Mouse (Mus musculus): ENCODE measurements at regions not wholly inside any gene's neighbourhood (a gene's known extent, or its start where the extent isn't known, plus 50 kb on each side); places are given as distances from the start of the nearest gene placed in this dataset.
A peak's percentile ranks its signal among the peaks of the same experiment; 100 is the strongest.

DNA sequence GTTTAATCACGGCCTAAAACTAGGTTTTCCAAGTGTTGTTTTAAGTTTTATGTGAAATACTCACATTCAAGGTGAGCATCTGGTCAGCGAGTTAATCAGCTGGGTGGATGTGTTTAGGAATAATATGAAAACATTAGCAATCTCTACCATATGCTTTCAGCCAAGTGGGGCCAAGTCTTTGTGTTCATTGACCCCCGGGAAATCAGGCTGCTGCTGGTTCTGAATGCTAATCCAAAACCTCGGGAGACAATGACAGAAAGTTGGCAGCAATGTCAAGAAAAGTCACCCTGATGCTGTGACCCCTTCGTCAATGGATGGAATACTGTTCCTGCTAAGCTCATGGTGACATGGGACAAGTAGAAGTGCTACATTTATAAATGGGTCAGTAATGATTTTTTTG is 216.2 kb downstream of the Lipi start:
- H3K36me3 ChIP-seq (ENCODE audit: control insufficient read depth, insufficient read depth, low read length), result no peaks in the 10 kb centered on the region
- 42% methylated on average over 5 of the region's 5 CpGs for WGBS
- peaks cover 5% of the 10 kb centered on the region for H3K4me1 ChIP-seq (ENCODE audit: control insufficient read depth, insufficient read depth, low read depth, low read length)
- no peak overlapping the region for H3K27ac ChIP-seq (ENCODE audit: low read depth, low read length)
- H3K9ac ChIP-seq (ENCODE audit: low read depth, low read length), result no peak overlapping the region
- no peaks in the 10 kb centered on the region for H3K27me3 ChIP-seq (replicated peaks; ENCODE audit: control insufficient read depth, insufficient read depth, low read length)
- H3K4me3 ChIP-seq (ENCODE audit: low read length), result no peak overlapping the region
- H3K4me2 ChIP-seq (ENCODE audit: low read length), result no peak overlapping the region
- ATAC-seq, result peak; percentile 77
- H3K9me3 ChIP-seq (ENCODE audit: control insufficient read depth, low read length), result no peaks in the 10 kb centered on the region

DNA sequence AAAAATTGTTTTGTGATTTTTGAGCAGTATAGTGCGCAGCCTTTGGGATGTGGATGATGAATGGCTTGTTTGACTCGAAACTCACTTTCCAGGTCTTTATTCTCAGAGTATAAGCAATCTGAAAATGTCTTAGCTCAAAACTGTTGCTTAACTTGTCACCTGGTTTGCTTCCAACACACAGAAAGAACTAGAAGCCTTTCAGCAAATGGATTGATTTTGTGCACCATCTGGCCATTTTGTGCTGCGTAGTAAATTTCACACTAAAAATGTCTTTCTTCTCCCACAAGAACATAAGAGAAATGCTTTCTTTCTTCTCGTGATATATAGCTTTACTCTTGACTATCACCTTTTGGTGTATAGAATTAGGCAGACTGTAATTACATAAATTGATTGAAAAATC is 219.1 kb downstream of the Lipi start:
- H3K9me3 ChIP-seq (ENCODE audit: control insufficient read depth, low read length), result no peaks in the 10 kb centered on the region
- no peak overlapping the region for H3K4me3 ChIP-seq (ENCODE audit: low read length)
- no peaks in the 10 kb centered on the region for H3K27me3 ChIP-seq (replicated peaks; ENCODE audit: control insufficient read depth, insufficient read depth, low read length)
- WGBS, result 91% methylated on average over 4 of the region's 4 CpGs
- peaks cover 5% of the 10 kb centered on the region for H3K4me1 ChIP-seq (ENCODE audit: control insufficient read depth, insufficient read depth, low read depth, low read length)
- H3K27ac ChIP-seq (ENCODE audit: low read depth, low read length), result no peak overlapping the region
- H3K4me2 ChIP-seq (ENCODE audit: low read length), result no peak overlapping the region
- H3K9ac ChIP-seq (ENCODE audit: low read depth, low read length), result no peak overlapping the region
- H3K36me3 ChIP-seq (ENCODE audit: control insufficient read depth, insufficient read depth, low read length), result no peaks in the 10 kb centered on the region
- ATAC-seq, result no peak

DNA sequence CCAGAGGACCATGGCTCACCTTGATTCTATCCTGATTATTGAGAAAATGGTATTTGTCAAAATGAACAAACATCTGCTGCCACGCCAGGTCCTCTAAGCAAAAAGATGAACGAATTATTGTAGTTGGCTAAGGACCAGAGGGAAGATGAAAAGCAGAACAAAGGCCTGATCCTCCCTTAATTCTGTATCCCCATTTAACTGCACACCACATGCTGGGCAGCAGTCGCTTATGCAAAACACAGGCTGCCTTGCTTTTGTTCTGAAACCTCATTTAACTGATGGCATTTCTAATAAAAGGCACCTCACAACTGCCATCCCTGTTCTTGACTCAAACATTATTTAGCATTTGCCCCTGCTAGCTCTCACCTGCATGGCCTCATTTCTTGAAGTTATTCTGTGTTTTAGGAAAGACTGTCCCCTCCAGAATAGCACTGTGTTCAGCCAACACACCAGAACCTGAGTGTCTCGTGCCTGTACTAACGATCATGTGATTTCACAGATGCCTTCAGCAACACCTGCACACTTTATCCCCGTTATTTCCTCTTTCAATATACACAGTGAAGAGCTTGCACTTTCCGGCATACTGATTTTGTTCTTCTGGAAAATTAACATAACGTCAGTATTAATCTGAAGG is 220.4 kb downstream of the Lipi start:
- no peaks in the 10 kb centered on the region for H3K36me3 ChIP-seq (ENCODE audit: control insufficient read depth, insufficient read depth, low read length)
- peak; percentile 52; the same call in 1 of the 2 replicates for ATAC-seq
- H3K27me3 ChIP-seq (replicated peaks; ENCODE audit: control insufficient read depth, insufficient read depth, low read length), result no peaks in the 10 kb centered on the region
- WGBS, result 39% methylated on average over 8 of the region's 8 CpGs
- peak overlapping the region; percentile 13 for H3K9ac ChIP-seq (ENCODE audit: low read depth, low read length)
- peak overlapping the region; percentile 25; the same call in 1 of the 2 replicates for H3K27ac ChIP-seq (ENCODE audit: low read depth, low read length)
- no peaks in the 10 kb centered on the region for H3K9me3 ChIP-seq (ENCODE audit: control insufficient read depth, low read length)
- peaks cover 5% of the 10 kb centered on the region for H3K4me1 ChIP-seq (ENCODE audit: control insufficient read depth, insufficient read depth, low read depth, low read length)
- peak overlapping the region; percentile 17; the same call in 1 of the 2 replicates for H3K4me2 ChIP-seq (ENCODE audit: low read length)
- H3K4me3 ChIP-seq (ENCODE audit: low read length), result no peak overlapping the region

DNA sequence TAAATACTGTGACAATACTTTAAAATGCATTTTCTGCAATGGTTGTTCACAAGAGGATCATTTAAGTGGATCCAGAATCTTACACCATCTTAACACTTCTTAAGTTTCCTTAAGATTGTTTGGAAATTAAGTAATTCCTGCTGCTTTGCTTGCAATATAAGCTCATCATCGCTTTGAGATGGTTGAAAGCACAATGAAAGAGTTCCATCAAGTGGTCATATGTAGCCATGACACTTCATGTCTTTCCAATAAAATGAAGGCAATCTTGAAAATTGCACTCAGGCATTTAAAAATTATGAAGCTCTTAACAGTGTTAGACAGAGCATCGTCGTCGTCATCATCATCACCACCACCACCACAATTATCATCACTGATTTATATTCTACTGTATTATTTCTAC is 223.8 kb downstream of the Lipi start:
- H3K4me3 ChIP-seq (ENCODE audit: low read length), result no peak overlapping the region
- no peak overlapping the region for H3K4me2 ChIP-seq (ENCODE audit: low read length)
- H3K9me3 ChIP-seq (ENCODE audit: control insufficient read depth, low read length), result no peaks in the 10 kb centered on the region; the same call in 1 of the 2 replicates
- WGBS, result 72% methylated on average over 4 of the region's 4 CpGs
- H3K4me1 ChIP-seq (ENCODE audit: control insufficient read depth, insufficient read depth, low read depth, low read length), result peaks cover 5% of the 10 kb centered on the region
- H3K27ac ChIP-seq (ENCODE audit: low read depth, low read length), result no peak overlapping the region
- ATAC-seq, result no peak
- H3K27me3 ChIP-seq (replicated peaks; ENCODE audit: control insufficient read depth, insufficient read depth, low read length), result no peaks in the 10 kb centered on the region
- H3K9ac ChIP-seq (ENCODE audit: low read depth, low read length), result no peak overlapping the region
- H3K36me3 ChIP-seq (ENCODE audit: control insufficient read depth, insufficient read depth, low read length), result no peaks in the 10 kb centered on the region

DNA sequence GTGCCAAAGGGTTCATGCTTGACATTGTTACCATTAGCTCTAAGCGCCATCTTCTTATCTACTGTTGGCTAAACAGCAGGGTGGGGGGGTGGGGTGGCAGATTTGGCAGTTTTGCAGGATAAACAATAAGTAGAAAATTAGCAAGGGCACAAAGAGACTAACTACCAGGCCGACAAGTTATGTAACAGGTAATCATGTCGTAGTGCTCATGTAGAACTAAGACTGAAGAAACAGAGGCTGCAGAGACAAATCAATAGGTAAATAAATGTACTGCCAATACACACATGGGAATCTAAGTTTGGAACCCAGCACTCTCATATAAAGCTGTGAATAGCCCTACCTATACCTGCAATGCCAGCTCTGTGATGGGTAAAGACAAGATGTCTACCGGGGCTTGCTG is 225.1 kb downstream of the Lipi start:
- no peak overlapping the region for H3K4me3 ChIP-seq (ENCODE audit: low read length)
- peaks cover 2% of the 10 kb centered on the region; the same call in 1 of the 2 replicates for H3K9me3 ChIP-seq (ENCODE audit: control insufficient read depth, low read length)
- H3K27me3 ChIP-seq (replicated peaks; ENCODE audit: control insufficient read depth, insufficient read depth, low read length), result no peaks in the 10 kb centered on the region
- H3K27ac ChIP-seq (ENCODE audit: low read depth, low read length), result no peak overlapping the region
- no peaks in the 10 kb centered on the region for H3K36me3 ChIP-seq (ENCODE audit: control insufficient read depth, insufficient read depth, low read length)
- no peak overlapping the region for H3K9ac ChIP-seq (ENCODE audit: low read depth, low read length)
- peaks cover 5% of the 10 kb centered on the region for H3K4me1 ChIP-seq (ENCODE audit: control insufficient read depth, insufficient read depth, low read depth, low read length)
- WGBS, result 91% methylated on average over 4 of the region's 4 CpGs
- ATAC-seq, result no peak
- H3K4me2 ChIP-seq (ENCODE audit: low read length), result no peak overlapping the region

DNA sequence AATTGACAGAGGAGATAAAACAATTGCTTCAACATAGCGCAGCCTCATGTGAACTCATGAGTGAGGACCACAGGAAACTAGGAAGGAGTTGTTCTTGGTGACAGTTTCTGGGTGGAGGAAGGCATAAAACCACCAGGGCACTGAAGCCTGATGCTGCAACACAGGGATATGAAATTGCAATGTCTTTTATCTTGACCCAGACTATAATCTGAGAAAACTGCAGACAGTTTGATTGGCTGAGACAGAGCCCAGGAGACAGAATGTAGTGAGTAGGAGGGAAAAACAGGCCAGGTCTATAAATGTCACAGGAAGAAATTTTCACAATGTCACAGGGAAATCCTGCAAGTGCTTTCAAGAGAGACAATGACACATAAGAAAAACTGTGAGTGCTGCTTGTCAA is 232.5 kb downstream of the Lipi start:
- H3K4me2 ChIP-seq (ENCODE audit: low read length), result no peak overlapping the region
- peaks cover 2% of the 10 kb centered on the region; the same call in 1 of the 2 replicates for H3K9me3 ChIP-seq (ENCODE audit: control insufficient read depth, low read length)
- H3K9ac ChIP-seq (ENCODE audit: low read depth, low read length), result no peak overlapping the region
- H3K27ac ChIP-seq (ENCODE audit: low read depth, low read length), result no peak overlapping the region
- no peak overlapping the region for H3K4me3 ChIP-seq (ENCODE audit: low read length)
- H3K27me3 ChIP-seq (replicated peaks; ENCODE audit: control insufficient read depth, insufficient read depth, low read length), result no peaks in the 10 kb centered on the region
- no peak for ATAC-seq
- no peaks in the 10 kb centered on the region for H3K4me1 ChIP-seq (ENCODE audit: control insufficient read depth, insufficient read depth, low read depth, low read length)
- H3K36me3 ChIP-seq (ENCODE audit: control insufficient read depth, insufficient read depth, low read length), result no peaks in the 10 kb centered on the region
- 100% methylated on average over 1 of the region's 1 CpGs for WGBS

DNA sequence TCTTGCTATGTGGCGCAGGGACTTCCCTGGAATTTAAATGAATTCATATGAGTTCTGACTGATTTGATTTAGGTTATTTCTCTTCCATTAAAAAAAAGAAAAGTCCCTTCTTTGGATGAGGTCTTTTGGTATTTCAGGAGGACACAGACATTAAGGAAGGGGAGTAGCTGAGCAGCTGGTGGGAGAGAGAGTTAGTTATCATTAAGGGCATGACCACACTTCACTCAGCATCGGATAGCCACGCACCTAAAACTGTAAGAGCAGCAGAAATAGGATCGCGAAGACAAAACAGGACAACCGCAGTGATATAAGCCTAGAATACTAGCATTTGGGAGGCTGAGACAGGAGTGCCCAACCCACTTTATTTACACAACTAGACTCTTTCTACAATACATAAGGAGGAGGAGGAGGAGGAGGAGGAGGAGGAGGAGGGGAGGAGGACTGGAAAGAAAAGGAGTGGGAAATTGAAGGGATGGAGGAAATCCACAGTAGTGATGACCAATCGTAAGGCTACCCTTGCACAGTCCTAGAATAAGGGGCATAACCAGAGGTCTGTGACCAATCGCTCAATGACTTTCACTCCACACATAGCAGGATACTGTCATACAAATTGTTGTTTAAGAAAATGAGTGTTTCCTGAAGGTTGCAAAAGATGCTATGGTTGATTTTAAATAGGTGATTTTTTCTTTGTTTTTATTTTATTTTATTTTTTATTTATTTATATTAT is 241.5 kb downstream of the Lipi start:
- H3K27ac ChIP-seq (ENCODE audit: low read depth, low read length), result no peak overlapping the region
- H3K4me3 ChIP-seq (ENCODE audit: low read length), result no peak overlapping the region
- 87% methylated on average over 8 of the region's 8 CpGs for WGBS
- no peaks in the 10 kb centered on the region for H3K4me1 ChIP-seq (ENCODE audit: control insufficient read depth, insufficient read depth, low read depth, low read length)
- no peaks in the 10 kb centered on the region for H3K27me3 ChIP-seq (replicated peaks; ENCODE audit: control insufficient read depth, insufficient read depth, low read length)
- no peaks in the 10 kb centered on the region for H3K9me3 ChIP-seq (ENCODE audit: control insufficient read depth, low read length)
- ATAC-seq, result no peak
- no peak overlapping the region for H3K9ac ChIP-seq (ENCODE audit: low read depth, low read length)
- no peak overlapping the region for H3K4me2 ChIP-seq (ENCODE audit: low read length)
- H3K36me3 ChIP-seq (ENCODE audit: control insufficient read depth, insufficient read depth, low read length), result no peaks in the 10 kb centered on the region

DNA sequence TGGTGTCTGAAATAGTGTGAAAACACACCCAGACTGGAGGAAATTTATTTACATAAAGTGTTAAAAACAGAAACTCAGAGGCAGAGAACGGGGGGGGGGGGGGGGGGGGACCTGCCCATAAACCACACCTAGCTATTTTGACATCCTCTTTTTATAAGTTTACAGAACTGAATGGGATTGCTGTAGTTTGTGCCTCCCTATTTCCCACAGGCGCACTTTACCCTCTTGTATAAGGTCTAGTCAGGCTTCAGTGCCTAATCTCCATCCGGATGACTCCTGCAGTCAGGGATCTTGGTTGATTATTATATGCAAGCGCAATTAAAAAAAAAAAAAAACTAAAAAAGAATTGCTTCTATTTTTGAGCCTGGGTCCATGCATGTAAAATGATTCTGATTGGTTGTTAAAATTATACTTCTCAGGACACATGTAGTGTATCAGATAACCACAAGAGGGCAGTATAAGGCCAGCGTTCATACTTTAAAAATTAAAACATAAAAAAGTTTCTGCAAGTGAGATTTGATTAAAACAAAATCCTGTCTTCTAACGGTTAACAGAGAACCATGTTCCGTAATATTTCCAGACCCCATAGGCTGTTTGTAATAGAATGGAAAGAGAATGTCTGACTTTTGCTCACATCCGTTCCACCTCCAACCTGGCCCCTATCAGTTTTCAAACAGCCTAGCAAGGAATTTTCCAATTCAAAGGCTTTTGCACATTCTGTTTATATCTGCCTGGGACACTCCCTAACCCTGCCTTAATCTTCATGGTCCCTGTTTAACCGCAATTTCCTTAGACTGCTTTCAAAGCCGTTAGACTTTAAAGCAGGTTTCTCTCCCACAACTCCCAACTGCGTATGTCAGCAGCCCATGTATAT is 242.6 kb downstream of the Lipi start:
- H3K4me3 ChIP-seq (ENCODE audit: low read length), result no peak overlapping the region
- no peak overlapping the region for H3K27ac ChIP-seq (ENCODE audit: low read depth, low read length)
- H3K9ac ChIP-seq (ENCODE audit: low read depth, low read length), result no peak overlapping the region
- no peaks in the 10 kb centered on the region for H3K27me3 ChIP-seq (replicated peaks; ENCODE audit: control insufficient read depth, insufficient read depth, low read length)
- 0 out of 2 replicates have a peak overlapping the region, but pooled peaks have one; percentile 5 for H3K4me2 ChIP-seq (ENCODE audit: low read length)
- no peaks in the 10 kb centered on the region for H3K36me3 ChIP-seq (ENCODE audit: control insufficient read depth, insufficient read depth, low read length)
- ATAC-seq, result 0 out of 2 replicates have a peak, but pooled peaks have one; percentile 17
- WGBS, result 53% methylated on average over 11 of the region's 11 CpGs
- H3K9me3 ChIP-seq (ENCODE audit: control insufficient read depth, low read length), result no peaks in the 10 kb centered on the region
- no peaks in the 10 kb centered on the region for H3K4me1 ChIP-seq (ENCODE audit: control insufficient read depth, insufficient read depth, low read depth, low read length)

DNA sequence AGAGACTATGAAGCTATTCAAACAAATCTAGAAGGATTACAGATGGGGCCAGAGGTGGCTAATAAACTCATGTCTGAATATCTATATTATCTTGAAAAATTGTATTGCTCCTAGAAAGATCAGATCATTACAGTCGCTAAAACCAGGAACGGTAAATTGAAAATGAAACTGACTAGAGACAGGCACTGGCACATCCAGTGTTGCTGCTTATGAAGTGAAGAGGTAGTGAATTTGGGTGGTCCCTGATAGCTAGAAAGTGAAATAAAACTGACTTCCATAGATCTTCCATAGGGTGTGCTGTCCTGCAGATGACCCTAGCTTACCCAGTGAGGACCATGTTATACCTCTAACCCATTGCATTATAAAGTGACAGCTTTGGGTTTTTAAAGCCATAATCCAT is 251.6 kb downstream of the Lipi start:
- Histone ChIP-seq H3K27ac (ENCODE audit: low read depth, low read length) (no peak overlapping the region), H3K4me3 (ENCODE audit: low read length) (no peak overlapping the region), H3K9me3 (ENCODE audit: control insufficient read depth, low read length) (no peaks in the 10 kb centered on the region), H3K27me3 (replicated peaks; ENCODE audit: control insufficient read depth, insufficient read depth, low read length) (no peaks in the 10 kb centered on the region), H3K4me1 (ENCODE audit: control insufficient read depth, insufficient read depth, low read depth, low read length) (no peaks in the 10 kb centered on the region), H3K4me2 (ENCODE audit: low read length) (no peak overlapping the region), H3K36me3 (ENCODE audit: control insufficient read depth, insufficient read depth, low read length) (no peaks in the 10 kb centered on the region), H3K9ac (ENCODE audit: low read depth, low read length) (no peak overlapping the region)
- WGBS, result 79% methylated on average over 2 of the region's 2 CpGs
- ATAC-seq, result no peak

All from hindbrain, embryonic 16.5 days (tissue).